Mouse (Mus musculus): ENCODE measurements around the gene Cry2.

Cry2 gene

DNA sequence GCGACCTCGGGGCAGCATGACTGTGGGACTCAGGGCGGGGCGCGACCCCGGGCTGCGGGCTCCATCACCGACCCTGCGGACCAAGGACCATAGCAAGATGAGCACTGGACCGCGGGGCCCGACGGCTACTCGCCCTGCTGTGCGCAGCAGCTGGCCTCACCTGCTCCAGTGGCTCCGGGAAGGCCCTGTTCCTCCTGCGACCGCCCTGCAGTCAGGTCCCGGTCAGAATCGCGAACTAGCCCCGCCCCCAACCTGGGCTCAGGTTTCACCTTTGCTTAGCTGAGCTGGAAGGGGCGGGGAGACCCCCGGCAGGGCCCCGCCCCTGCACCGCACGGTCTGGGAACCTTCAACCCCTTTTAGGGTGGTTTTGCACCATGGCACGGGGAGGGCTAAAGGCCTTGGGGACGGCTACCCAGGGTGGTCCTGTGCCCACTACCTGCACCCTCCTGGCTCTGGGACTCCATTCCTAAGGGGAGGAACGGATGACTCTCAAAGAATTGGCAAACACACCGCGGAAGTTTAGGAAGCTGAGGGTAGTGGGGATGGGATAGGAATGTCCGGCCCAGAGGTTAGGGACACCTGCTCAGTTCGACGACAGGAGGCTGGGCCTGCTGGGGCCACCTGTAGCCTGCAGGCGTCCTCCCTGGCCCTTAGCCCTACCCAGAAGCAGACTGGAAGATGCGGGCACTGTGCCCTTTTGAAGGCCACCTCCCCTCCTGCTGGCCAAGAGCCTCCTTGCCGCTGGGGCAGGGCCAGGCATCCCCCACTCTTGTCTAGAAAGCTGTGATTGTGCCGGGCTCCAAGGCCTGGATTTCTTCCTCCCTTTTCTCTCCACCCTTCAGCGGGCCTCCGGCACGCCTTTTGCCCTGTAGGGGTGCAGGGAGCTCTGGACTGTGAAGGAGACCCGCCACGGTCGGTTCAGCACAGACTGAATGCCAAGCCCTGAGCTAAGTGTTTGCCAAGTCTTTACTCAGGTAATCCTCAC is 62.7 kb downstream of the Cry2 start:
- no peak for DNase-seq (ENCODE audit: low read depth, low spot score)

DNA sequence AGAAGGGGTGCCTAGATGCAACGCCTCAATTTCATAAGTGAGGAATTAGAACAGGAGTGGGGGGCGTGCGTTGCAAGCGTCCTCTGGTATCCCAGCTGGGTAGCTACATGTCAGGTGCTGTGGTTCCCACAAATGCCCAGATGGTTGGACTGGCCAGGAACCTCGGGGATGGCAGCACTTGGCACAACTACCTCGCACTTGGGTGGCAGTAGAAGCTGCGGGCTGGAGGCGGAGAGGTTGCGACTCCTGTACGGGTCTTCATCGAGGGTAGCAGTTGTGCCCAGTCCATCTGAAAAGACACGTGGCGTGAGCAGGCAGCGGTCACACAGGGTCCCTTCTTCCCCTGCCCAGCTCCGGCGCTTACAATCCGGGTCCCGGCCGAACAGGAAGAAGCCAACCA is 63.5 kb downstream of the Cry2 start:
- DNase-seq (ENCODE audit: low read depth, low spot score) = no peak

DNA sequence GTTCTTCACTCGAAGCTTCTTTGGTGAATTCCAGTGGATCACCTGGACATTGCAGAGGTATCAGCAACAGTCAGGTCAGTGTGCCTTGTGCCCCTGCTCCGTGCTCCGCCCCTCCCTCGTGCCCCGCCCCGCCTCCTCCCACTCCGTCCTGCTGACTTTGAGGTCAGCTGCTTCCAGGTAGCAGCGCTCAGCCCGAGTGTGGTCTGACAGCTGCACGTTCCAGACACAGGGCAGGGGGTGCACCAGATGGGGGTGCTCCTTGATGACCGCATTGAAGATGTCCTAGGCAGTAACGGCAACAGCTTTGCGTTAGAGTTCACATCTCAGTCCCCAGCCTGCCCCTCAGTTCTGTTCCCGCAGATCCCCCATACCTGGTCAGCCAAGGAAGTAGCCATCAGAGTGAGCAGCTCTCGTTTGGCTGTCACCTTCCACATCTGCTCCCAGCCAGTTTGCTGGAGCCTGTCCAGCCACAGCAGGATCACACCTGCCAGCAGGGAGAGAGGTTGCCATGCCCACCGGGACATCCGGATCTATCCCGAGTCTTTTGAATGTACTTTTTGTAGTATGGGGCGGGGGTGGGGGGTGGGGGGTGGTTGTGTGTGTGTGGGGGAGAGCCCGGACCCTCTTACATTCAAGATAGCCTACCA is 66.3 kb downstream of the Cry2 start:
- DNase-seq (ENCODE audit: low read depth, low spot score) = no peak

DNA sequence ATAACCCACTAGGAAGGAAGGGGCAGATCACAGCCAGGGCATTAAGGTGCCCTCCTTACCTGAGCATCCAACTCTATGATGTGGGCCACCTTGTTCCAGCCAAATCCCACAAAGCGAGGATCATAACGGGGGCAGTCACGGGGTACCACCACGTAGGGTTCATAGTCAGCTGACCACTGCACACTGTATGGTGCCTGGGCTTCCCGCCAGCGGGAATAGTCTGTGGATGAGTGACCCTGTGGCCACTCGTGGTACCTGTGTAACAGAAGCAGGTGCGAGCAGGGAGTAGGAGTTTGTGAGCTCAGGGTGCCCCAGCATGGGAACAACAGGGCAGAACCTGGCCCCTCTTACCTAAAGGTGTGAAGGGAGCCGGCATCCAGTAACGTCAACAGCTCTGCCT is 68.3 kb downstream of the Cry2 start:
- no peak for DNase-seq (ENCODE audit: low read depth, low spot score)

DNA sequence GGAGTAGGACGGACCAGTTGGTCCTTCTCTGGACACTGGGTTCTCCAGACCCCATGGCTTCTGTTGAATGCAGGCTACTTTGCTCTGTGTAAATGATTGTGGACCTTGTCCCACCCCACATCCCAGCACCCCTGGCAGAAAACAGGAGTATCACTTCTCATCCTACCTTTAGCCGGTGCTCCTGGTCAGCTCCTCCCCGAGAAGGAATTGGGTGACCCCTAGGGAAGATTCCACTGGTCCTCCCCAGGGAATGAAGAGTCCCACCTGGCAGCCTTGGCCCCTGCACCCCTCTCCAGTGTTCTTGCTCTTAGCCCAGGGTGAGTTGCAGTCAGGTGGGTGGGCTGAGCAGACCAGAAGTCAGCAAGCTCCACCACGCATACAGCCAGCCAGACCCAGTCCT is 69.8 kb downstream of the Cry2 start:
- no peak for DNase-seq (ENCODE audit: low read depth, low spot score)

DNA sequence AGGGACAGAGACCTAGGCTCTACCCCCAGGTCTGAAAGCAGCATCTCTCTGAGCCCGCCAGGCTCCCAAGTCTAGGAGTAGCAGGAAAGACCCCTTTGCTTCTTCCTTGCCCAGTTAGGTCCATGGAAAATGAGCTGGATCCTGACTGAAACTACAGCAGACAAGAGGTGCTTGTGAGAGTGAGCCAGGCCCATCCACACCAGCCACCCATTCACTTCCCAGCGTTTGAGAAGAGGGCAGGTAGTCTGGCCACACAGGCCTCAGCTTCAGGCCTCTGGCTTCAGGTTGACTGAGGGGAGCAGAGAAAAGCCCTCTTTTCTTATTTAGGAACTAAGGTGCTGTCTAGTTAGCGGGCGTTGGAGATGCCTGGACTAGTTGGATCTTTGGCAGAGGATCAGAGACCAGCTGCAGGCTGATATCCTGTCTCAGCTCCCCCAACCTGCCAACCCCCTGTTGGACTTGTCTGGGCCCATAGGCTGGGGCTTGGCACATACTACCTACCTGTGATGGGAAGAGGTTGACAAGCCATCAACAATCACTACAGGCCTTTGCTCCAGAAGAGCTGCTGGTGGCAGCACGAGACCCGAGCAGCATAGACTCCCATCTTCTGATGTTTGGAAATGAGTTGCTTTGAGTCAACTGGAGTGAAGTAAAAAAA is 71.1 kb downstream of the Cry2 start:
- no peak for DNase-seq (ENCODE audit: low read depth, low spot score)

DNA sequence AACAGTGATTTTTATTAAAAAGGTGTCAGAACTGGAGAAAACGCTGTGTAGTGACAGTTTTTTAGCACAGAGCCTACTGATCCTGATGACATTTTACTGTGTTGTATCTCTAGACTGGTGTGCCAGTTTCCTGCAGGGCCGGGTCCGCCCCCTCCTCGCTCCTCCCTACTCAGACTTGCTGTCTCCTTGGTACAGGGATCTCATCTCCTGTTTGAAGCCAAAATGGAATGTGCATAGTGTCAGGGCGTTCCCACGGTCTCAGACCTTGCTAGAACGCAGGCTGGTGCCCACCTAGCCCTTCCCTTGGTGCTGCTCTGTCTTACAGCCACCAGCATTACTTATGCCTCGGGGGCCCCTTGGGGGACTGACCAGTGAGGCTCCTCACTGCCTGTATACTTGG is 72.0 kb downstream of the Cry2 start:
- DNase-seq (ENCODE audit: low read depth, low spot score) = no peak

DNA sequence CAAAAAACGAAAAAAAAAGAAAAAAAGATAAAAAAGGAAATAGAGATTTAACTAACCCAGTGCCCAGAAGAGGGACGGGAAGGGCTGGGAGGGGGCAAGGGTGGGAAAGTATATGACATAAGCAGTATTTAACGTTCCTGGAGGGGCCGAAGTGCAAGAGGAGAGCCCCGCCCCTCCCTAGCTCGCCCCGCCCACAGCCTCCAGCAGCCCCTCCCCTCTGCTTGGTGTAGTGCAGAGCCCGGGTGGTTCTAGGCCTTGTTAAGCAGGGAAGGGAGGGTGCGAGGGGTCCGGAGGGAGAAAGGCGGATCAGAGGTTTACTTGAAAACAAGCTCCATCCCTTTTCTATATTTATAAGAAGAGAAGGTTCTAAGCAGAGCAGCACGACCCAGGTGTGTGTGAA is 73.0 kb downstream of the Cry2 start:
- no peak for DNase-seq (ENCODE audit: low read depth, low spot score)

DNA sequence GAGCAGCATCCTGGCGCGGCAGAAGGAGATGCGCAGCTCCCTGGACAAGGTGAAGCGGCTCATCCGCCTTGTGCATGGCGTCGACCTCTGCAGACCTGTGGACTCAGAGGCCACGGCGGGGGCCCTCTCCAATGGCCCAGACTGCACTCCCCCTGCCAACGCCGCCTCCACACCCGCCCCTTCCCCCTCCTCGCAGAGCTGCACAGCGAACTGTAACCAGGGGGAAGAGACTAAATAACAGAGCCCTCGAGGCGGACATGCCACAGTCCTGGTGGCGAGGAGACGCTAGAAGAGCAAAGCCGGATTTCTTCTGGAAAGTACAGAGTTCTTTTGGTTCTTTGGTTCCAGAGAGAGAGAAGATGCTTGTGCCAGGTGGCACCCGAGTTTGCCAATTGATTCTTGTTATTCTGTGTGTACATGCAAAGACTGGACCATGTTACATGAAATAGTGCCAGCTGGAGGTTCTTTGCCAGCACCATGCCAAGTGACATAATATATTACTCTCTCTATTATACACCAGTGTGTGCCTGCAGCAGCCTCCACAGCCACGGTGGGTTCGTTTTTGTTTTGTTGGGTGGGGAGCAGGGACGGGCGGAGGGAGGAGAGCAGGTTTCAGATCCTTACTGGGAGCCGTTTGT is 73.5 kb downstream of the Cry2 start:
- DNase-seq (ENCODE audit: low read depth, low spot score) = no peak

DNA sequence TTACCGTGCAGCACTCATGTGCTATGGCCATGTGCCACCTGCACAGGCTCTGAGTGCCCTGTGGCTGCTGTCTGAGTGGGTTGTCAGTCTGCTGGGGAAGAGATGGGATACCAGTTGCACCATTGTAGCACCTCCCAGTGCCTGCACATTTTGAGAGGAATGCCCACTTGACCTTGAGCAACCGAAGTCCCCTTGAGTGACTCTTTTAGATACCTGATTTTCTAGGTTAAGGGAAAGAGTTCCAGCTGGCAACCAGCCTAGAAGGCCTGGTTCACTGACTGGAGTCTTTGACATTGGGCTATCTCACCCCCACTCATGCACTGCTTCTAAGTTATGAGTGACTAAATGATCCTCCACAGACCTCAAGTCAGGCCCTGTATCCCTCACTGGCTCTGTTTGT is 74.5 kb downstream of the Cry2 start:
- no peak for DNase-seq (ENCODE audit: low read depth, low spot score)

DNA sequence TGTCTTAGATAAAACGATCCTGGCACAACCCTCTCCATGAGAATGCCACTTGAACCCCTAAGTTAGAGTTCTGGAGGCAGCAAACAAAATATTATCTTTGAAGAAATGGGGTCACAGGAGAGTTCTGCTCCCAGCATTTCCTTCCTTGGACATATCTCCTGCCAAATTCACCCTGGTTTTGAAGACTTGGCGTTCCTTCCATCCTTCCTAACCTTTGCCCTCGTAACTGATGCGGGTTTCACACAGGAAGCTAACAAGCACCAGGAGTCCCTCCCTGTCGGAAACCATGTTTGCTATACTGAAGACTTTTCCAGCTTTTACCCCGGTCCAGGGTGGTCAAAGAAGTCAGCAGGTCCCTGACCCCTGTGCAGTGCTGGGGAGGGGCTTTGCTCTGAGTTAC is 79.6 kb downstream of the Cry2 start:
- DNase-seq (ENCODE audit: low read depth, low spot score) = no peak

Measured in telencephalon, adult 2 months (tissue).